Mouse (Mus musculus) testis, adult 2 months (tissue): Measurements from ENCODE around the gene Ncoa1.
A peak's percentile ranks its signal among the peaks of the same experiment; 100 is the strongest.

Experiments
- CTCF ChIP-seq: fragments of 200-500 bp; IDR thresholded peaks from 2 replicates; pipeline ENCODE4 v1.5.1; 2012; ENCODE audit warnings: low read depth, mild to moderate bottlenecking, inconsistent platforms, low read length, moderate library complexity; ENCODE audit not compliant: control insufficient read depth, insufficient read depth, insufficient replicate concordance
- POLR2A ChIP-seq: fragments of 200-500 bp; IDR thresholded peaks from 2 replicates; pipeline ENCODE4 v1.6.1; 2012; ENCODE audit warnings: low read depth, mild to moderate bottlenecking, inconsistent platforms, low read length, moderate library complexity; ENCODE audit not compliant: control insufficient read depth

- TF ChIP-seq POLR2A: peak; percentile 58
- no peak for TF ChIP-seq CTCF
Measured at GRCm38 (mm10) chr12:4476832-4477671, at the start of gene Ncoa1.
